Mouse (Mus musculus) brain, embryonic 14.5 days (tissue): ENCODE measurements around the gene Cpsf4.

Experiments
- CTCF ChIP-seq: fragments of 200-500 bp; IDR thresholded peaks from 2 replicates; pipeline ENCODE4 v1.5.1; 2012; ENCODE audit warnings: inconsistent platforms, mild to moderate bottlenecking, moderate library complexity, borderline replicate concordance; ENCODE audit not compliant: insufficient read depth, insufficient read length; ENCODE audit errors: extremely low read depth
- POLR2A ChIP-seq: fragments of 200-500 bp; IDR thresholded peaks from 2 replicates; pipeline ENCODE4 v1.6.1; 2012; ENCODE audit warnings: mild to moderate bottlenecking, inconsistent platforms, borderline replicate concordance; ENCODE audit not compliant: poor library complexity, insufficient read depth, insufficient read length, severe bottlenecking; ENCODE audit errors: extremely low read depth

DNA sequence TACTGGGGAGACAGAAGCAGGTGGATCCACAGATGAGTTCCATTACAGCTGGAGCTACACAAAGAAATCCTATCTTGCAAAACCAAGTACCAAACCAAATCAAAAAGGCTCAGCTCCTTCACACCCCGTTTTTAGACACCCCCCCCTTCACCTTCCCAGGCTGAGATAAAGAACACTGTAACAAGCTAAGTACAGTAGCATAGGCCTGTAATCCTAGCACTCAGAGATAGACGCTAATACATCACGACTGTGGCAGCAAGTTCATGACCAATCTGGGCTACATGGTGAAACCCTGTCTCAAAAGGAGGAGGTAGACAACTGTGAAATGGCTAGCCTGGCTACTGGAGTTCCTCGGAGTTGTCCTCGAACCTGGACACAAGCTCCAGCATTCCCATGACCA, 23.4 kb downstream of the Cpsf4 start:
- TF ChIP-seq POLR2A (no peak), CTCF (no peak)
